Mouse (Mus musculus): ENCODE measurements around the gene Esrp2. TPM values are rescaled to one million over a fixed set of nuclear protein-coding genes. Genes with fewer than 3 reads are reported as not detected.

Gene Esrp2
- polyA plus RNA-seq, 1 experiment from 2014 or later, result 1.3 TPM

DNA sequence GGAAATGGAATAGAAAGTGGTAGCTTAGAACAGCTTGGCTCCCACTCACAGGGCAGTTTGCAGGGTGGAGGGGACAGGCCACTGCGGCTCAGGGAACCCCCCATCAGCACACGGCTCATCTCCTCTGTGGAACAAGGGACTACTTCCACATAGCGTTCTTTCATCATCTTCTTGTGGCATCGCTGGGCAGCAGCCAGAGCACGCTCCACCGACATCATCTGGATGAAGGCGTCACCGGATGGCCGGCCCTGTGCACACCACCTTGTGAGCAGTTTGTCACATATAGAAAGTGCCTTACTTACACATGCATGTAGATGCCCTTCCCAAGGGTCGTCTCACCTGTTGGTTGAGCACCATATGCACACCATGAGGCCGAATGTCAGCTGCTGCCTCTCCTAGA lies 4.4 kb downstream of the Esrp2 start:
- no peaks in the 10 kb centered on the region for H3K9me3 ChIP-seq (replicated peaks; ENCODE audit: control insufficient read depth, low read length)
- no peak overlapping the region for H3K4me3 ChIP-seq (ENCODE audit: low read depth, low read length)
- peaks cover 12% of the 10 kb centered on the region for H3K4me1 ChIP-seq (ENCODE audit: control insufficient read depth, insufficient read depth, low read length)
- ATAC-seq (replicated peaks; ENCODE audit: insufficient number of reproducible peaks, low FRiP score, low TSS enrichment), result no peak
- H3K4me2 ChIP-seq, result no peak overlapping the region
- WGBS (ENCODE audit: insufficient replicate concordance), result 93% methylated on average over 11 of the region's 11 CpGs
- peaks cover 14% of the 10 kb centered on the region for H3K36me3 ChIP-seq (ENCODE audit: control insufficient read depth, insufficient read depth, low read length)
- no peak overlapping the region for H3K27ac ChIP-seq (ENCODE audit: low read depth, low read length)
- no peak overlapping the region for H3K9ac ChIP-seq (ENCODE audit: low read depth, low read length)
- H3K27me3 ChIP-seq (ENCODE audit: control insufficient read depth, insufficient read depth, low read length), result peaks cover 39% of the 10 kb centered on the region

DNA sequence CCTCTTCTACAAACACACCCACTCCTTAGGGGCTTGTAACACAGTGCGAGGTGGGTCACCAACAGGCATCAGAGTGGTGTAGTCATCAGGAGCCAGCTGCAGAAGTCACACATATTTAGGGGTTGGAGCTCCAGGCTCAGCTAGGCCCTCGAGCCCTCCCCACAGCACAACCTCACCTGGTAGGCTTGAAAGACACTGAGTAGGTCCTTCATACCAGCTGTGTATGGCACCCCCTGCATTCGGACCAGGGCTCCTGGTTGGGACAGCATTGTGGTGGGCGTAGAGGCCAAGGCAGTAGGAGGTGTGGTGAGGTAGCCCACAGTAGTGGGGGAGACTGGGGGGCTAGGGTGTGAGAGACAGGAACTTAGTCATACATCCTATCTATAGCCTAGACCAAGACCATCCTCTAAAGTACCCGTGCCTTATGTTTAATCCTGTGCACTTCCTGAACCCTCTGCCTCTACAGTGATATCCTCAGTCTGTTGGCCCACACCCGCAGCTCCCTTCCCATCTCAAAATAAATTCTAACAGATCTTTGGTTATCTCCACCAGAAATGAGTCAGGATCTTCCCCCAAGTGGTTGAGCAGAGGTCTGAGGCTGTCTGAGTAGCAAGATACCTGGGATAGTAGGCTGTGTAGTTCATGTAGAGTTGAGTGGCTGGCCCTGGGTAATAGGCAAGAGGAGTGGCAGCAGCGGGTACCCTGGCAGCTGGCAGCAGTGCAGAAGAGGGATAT lies 5.1 kb downstream of the Esrp2 start:
- H3K27ac ChIP-seq (ENCODE audit: low read depth, low read length), result no peak overlapping the region
- peaks cover 14% of the 10 kb centered on the region for H3K36me3 ChIP-seq (ENCODE audit: control insufficient read depth, insufficient read depth, low read length)
- H3K27me3 ChIP-seq (ENCODE audit: control insufficient read depth, insufficient read depth, low read length), result peaks cover 34% of the 10 kb centered on the region
- H3K4me2 ChIP-seq, result no peak overlapping the region
- ATAC-seq (replicated peaks; ENCODE audit: insufficient number of reproducible peaks, low FRiP score, low TSS enrichment), result no peak
- no peak overlapping the region for H3K9ac ChIP-seq (ENCODE audit: low read depth, low read length)
- peaks cover 7% of the 10 kb centered on the region for H3K4me1 ChIP-seq (ENCODE audit: control insufficient read depth, insufficient read depth, low read length)
- H3K4me3 ChIP-seq (ENCODE audit: low read depth, low read length), result no peak overlapping the region
- no peaks in the 10 kb centered on the region for H3K9me3 ChIP-seq (replicated peaks; ENCODE audit: control insufficient read depth, low read length)
- WGBS (ENCODE audit: insufficient replicate concordance), result 81% methylated on average over 7 of the region's 7 CpGs

DNA sequence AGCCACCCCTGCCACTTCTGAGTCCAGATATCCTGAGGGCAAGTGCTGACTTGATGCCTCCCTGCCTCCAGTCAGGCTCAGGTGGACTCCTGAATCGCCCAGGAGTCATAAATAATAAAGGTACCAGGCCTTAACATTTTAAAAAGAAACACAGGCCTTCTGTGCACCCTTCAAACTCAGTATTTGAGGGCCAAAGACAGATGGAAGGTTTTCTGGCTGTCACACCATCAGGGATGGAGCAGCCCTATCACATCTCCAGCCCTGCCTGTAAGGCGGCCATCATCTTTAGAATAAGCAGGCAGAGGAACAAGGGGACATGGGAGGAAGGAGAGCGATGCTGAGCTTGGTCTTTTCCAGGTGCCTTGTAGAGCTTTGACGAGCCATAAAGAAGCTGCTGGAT lies 5.8 kb downstream of the Esrp2 start:
- H3K9me3 ChIP-seq (replicated peaks; ENCODE audit: control insufficient read depth, low read length), result no peaks in the 10 kb centered on the region
- no peak overlapping the region for H3K4me3 ChIP-seq (ENCODE audit: low read depth, low read length)
- peaks cover 14% of the 10 kb centered on the region for H3K36me3 ChIP-seq (ENCODE audit: control insufficient read depth, insufficient read depth, low read length)
- H3K4me2 ChIP-seq, result no peak overlapping the region
- H3K9ac ChIP-seq (ENCODE audit: low read depth, low read length), result no peak overlapping the region
- ATAC-seq (replicated peaks; ENCODE audit: insufficient number of reproducible peaks, low FRiP score, low TSS enrichment), result no peak
- no peak overlapping the region for H3K27ac ChIP-seq (ENCODE audit: low read depth, low read length)
- H3K4me1 ChIP-seq (ENCODE audit: control insufficient read depth, insufficient read depth, low read length), result peaks cover 4% of the 10 kb centered on the region; the same call in 1 of the 2 replicates
- 90% methylated on average over 4 of the region's 4 CpGs for WGBS (ENCODE audit: insufficient replicate concordance)
- peaks cover 28% of the 10 kb centered on the region for H3K27me3 ChIP-seq (ENCODE audit: control insufficient read depth, insufficient read depth, low read length)

DNA sequence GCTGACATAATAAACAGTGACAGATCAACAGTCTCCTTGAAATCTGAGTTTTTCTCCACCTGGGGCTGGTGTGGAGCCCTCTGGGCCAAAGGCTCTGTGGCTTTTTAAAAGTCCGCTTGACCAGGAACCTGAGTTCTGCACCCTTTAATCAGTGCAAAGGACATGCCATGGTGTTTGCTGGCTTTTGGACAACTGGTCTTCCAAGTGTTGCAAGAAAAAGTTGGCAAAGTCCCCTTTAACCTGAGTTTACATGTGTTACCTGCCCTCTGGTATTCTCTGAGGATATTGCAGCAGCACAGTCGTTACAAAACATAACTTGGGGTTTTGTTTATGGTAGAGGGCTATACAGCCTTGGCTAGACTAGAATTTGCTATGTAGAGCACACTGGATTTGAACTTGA lies 6.3 kb downstream of the Esrp2 start:
- peaks cover 23% of the 10 kb centered on the region for H3K27me3 ChIP-seq (ENCODE audit: control insufficient read depth, insufficient read depth, low read length)
- no peaks in the 10 kb centered on the region; the same call in 1 of the 2 replicates for H3K4me1 ChIP-seq (ENCODE audit: control insufficient read depth, insufficient read depth, low read length)
- H3K9me3 ChIP-seq (replicated peaks; ENCODE audit: control insufficient read depth, low read length), result no peaks in the 10 kb centered on the region
- H3K36me3 ChIP-seq (ENCODE audit: control insufficient read depth, insufficient read depth, low read length), result peaks cover 14% of the 10 kb centered on the region
- no peak overlapping the region for H3K9ac ChIP-seq (ENCODE audit: low read depth, low read length)
- no peak for ATAC-seq (replicated peaks; ENCODE audit: insufficient number of reproducible peaks, low FRiP score, low TSS enrichment)
- H3K4me2 ChIP-seq, result no peak overlapping the region
- H3K4me3 ChIP-seq (ENCODE audit: low read depth, low read length), result no peak overlapping the region
- H3K27ac ChIP-seq (ENCODE audit: low read depth, low read length), result no peak overlapping the region
- WGBS (ENCODE audit: insufficient replicate concordance), result 86% methylated on average over 2 of the region's 2 CpGs

DNA sequence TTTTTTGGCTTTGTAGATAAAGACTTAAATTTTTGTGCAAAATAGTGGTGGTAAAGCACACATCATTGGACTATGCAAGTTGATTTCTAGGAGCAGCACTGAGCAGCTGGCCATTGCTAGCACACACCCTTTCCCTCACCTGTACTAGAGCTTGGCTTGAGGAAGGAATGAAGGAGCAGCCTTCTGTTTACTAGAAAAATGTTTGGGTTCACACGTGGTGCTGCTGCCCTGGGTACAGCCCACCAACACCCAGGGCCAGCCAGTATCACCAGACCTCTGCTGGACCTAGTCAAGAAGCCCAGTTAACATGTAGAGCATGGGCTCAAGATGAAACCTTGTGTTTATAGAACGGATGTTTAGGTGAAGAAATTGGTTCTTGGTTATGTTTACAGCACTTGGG lies 6.8 kb downstream of the Esrp2 start:
- Histone ChIP-seq H3K27me3 (ENCODE audit: control insufficient read depth, insufficient read depth, low read length) (peaks cover 18% of the 10 kb centered on the region), H3K9me3 (replicated peaks; ENCODE audit: control insufficient read depth, low read length) (no peaks in the 10 kb centered on the region), H3K4me3 (ENCODE audit: low read depth, low read length) (no peak overlapping the region), H3K4me1 (ENCODE audit: control insufficient read depth, insufficient read depth, low read length) (no peaks in the 10 kb centered on the region), H3K27ac (ENCODE audit: low read depth, low read length) (no peak overlapping the region), H3K9ac (ENCODE audit: low read depth, low read length) (no peak overlapping the region), H3K36me3 (ENCODE audit: control insufficient read depth, insufficient read depth, low read length) (peaks cover 14% of the 10 kb centered on the region), H3K4me2 (no peak overlapping the region)
- no peak for ATAC-seq (replicated peaks; ENCODE audit: insufficient number of reproducible peaks, low FRiP score, low TSS enrichment)
- WGBS (ENCODE audit: insufficient replicate concordance), result 79% methylated on average over 2 of the region's 2 CpGs

DNA sequence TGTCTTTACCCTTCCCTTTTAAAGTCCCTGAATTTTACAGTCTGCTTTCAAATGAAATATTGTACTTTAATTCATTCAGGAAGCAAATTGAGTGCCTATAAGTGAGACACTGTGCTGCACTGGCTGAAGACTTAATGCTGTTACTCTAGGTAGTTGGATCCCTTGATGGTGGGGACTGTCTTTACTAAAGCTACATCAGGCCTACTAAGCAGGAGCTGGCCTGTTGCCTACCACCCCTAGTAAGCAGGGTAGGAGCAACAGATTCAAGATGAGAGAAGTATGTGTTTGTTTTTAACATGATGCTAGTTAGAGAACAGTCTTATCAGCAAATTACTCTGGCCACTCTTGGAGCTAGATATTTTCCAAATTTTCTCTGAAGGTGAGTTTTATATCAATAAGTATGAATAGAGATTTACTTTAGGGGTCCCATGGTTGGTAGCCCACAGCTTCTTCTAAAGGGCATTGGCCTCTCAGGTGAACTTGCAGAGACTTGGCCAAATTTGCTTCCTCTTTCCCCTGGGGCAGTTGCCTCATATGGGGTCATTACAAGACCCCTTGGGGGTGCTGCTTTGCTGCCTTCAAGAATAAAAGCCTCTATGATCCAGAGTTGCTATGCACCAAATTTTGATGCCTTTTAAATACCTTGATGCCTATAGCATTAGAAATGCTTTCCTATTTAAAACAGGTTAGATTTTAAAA lies 7.4 kb downstream of the Esrp2 start:
- no peaks in the 10 kb centered on the region for H3K4me1 ChIP-seq (ENCODE audit: control insufficient read depth, insufficient read depth, low read length)
- H3K36me3 ChIP-seq (ENCODE audit: control insufficient read depth, insufficient read depth, low read length), result peaks cover 14% of the 10 kb centered on the region
- no peak for ATAC-seq (replicated peaks; ENCODE audit: insufficient number of reproducible peaks, low FRiP score, low TSS enrichment)
- H3K9me3 ChIP-seq (replicated peaks; ENCODE audit: control insufficient read depth, low read length), result no peaks in the 10 kb centered on the region
- H3K27me3 ChIP-seq (ENCODE audit: control insufficient read depth, insufficient read depth, low read length), result peaks cover 11% of the 10 kb centered on the region
- H3K9ac ChIP-seq (ENCODE audit: low read depth, low read length), result no peak overlapping the region
- no peak overlapping the region for H3K4me3 ChIP-seq (ENCODE audit: low read depth, low read length)
- no peak overlapping the region for H3K27ac ChIP-seq (ENCODE audit: low read depth, low read length)
- H3K4me2 ChIP-seq, result no peak overlapping the region

DNA sequence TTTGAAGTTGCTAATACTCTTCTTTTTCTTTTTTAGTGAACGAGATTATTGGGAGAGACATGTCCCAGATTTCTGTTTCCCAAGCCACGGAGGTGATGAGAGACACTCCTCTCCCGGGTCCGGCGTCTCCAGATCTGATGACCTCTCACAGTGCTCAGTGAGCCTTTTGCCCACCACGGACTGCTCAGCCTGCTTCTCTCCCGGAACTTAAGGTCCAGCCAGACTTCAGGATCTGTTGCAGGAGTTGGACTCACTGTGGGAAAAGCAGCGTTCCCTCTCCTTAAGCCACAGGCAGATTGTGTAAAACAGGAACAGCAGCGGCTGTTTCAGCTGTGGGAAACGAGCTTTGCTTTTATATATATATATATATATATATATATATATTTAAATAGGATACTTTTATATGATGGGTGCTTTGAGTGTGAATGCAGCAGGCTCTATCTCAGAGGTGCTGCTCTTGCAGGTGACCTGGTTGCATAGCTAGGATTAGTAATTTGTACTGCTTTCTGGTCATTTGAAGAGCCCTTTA lies 8.8 kb downstream of the Esrp2 start:
- Histone ChIP-seq H3K9me3 (replicated peaks; ENCODE audit: control insufficient read depth, low read length) (no peaks in the 10 kb centered on the region), H3K4me3 (ENCODE audit: low read depth, low read length) (no peak overlapping the region), H3K4me2 (no peak overlapping the region), H3K36me3 (ENCODE audit: control insufficient read depth, insufficient read depth, low read length) (peaks cover 14% of the 10 kb centered on the region), H3K27me3 (ENCODE audit: control insufficient read depth, insufficient read depth, low read length) (peaks cover 2% of the 10 kb centered on the region; the same call in 1 of the 2 replicates), H3K4me1 (ENCODE audit: control insufficient read depth, insufficient read depth, low read length) (no peaks in the 10 kb centered on the region), H3K9ac (ENCODE audit: low read depth, low read length) (no peak overlapping the region), H3K27ac (ENCODE audit: low read depth, low read length) (no peak overlapping the region)
- 88% methylated on average over 10 of the region's 10 CpGs for WGBS (ENCODE audit: insufficient replicate concordance)
- ATAC-seq (replicated peaks; ENCODE audit: insufficient number of reproducible peaks, low FRiP score, low TSS enrichment), result no peak

DNA sequence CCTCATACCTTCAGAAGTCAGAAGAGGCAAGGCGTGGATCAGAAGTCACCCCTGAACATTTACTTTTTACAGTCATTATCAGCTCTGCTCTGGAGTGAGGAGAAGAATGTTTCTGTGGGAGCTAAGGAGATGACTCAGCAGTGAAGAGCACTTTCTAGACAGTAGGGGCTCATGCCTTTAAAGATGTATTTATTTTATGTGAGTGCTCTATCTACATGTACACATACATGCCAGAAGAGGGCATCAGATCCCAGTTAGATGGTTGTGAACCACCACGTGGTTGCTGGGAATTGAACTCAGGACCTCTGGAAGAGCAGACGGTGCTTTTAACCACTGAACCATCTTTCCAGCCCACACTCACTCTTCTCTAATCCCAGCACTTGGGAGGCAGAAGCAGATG lies 9.7 kb downstream of the Esrp2 start:
- WGBS (ENCODE audit: insufficient replicate concordance), result 69% methylated on average over 3 of the region's 3 CpGs
- Histone ChIP-seq H3K36me3 (ENCODE audit: control insufficient read depth, insufficient read depth, low read length) (peaks cover 14% of the 10 kb centered on the region), H3K4me1 (ENCODE audit: control insufficient read depth, insufficient read depth, low read length) (no peaks in the 10 kb centered on the region), H3K9me3 (replicated peaks; ENCODE audit: control insufficient read depth, low read length) (no peaks in the 10 kb centered on the region), H3K4me3 (ENCODE audit: low read depth, low read length) (no peak overlapping the region), H3K27ac (ENCODE audit: low read depth, low read length) (no peak overlapping the region), H3K4me2 (no peak overlapping the region), H3K27me3 (ENCODE audit: control insufficient read depth, insufficient read depth, low read length) (no peaks in the 10 kb centered on the region), H3K9ac (ENCODE audit: low read depth, low read length) (no peak overlapping the region)
- ATAC-seq (replicated peaks; ENCODE audit: insufficient number of reproducible peaks, low FRiP score, low TSS enrichment), result no peak

Measured in heart, embryonic 11.5 days (tissue).